Mouse (Mus musculus): ENCODE data around the gene Rpl18. TPM values are rescaled to one million over a fixed set of nuclear protein-coding genes. Genes with fewer than 3 reads are reported as not detected.

Gene Rpl18
- polyA plus RNA-seq, 1 experiment from 2014 or later = 743 TPM

DNA sequence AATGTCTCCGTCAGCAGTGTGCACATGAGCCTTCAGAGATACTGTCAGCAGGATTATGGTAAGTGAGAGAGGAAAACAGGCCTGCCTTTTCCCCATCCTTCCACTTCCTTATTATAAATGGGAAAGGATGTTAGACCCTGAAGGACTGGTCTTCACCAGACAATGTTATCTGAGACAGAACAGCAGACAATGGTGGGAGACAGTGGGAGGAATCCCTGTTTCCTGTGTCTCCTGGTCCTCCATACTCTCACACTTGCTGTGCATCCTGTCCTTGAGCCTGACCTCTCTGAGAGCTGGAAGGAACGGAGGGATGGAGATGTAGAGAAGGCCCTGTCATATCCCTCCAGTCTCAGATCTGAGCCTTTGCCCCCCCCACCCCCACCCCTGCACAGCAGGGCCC is 22.9 kb upstream of the Rpl18 start:
- WGBS = 52% methylated on average over 2 of the region's 2 CpGs
- Histone ChIP-seq H3K27me3 (ENCODE audit: control insufficient read depth, insufficient read depth, low read length) (no peaks in the 10 kb centered on the region), H3K4me1 (ENCODE audit: control insufficient read depth in 2 of 2, insufficient read depth in 2 of 2, low read length in 2 of 2) (peaks cover 16 to 20% of the 10 kb centered on the region in 2 experiments), H3K36me3 (ENCODE audit: control insufficient read depth, insufficient read depth, low read length) (no peaks in the 10 kb centered on the region), H3K9ac (ENCODE audit: low read length) (no peak overlapping the region; the same call in 1 of the 2 replicates), H3K4me3 (ENCODE audit: control insufficient read depth in 1 of 2, insufficient read depth in 1 of 2, low read depth in 1 of 2, low read length in 2 of 2) (no peak overlapping the region), H3K27ac (replicated peaks in 1 of 2; ENCODE audit: control insufficient read depth in 1 of 2, insufficient read depth in 1 of 2, low read depth in 2 of 2, low read length in 2 of 2) (no peak overlapping the region), H3K9me3 (ENCODE audit: control insufficient read depth, low read length) (no peaks in the 10 kb centered on the region), H3K4me2 (ENCODE audit: low read length) (no peak overlapping the region)
- no peak for ATAC-seq (ENCODE audit: insufficient number of reproducible peaks, insufficient read depth, low FRiP score, low read depth)

DNA sequence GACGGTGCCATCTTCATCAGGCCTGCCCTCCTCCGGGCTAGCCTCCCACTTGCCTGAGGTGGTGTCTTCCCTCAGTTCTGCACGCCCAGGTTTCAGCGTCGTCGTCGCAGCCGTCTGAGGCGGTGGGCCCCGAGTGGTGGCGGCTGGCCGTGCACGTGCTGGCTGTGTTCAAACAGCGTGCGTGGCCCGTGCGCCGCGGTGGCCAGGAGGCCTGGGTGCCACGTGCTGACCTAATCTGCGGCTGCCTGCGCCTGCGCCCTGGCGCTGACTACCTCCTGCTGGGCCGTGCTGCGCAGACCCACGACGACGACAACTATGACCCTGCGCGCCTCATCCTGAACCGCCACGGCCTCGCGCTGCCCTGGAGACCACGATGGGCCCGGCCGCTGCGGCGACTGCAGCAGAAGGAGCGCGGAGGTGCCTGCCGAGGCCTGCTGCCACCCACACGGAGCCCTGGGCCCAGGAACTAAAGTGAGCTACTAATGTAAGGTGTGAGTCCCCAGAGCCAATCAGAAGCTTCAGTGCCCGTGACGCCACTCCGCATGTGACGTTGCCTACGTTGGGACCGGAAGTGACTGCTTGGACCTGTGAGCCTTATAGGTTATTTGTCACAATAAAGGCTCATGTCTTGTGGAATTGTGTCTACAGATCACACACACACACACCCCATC is 21.2 kb upstream of the Rpl18 start, which contains the start of gene Sec1:
Gene Sec1 (minus strand): TSS at position 482 of the 671 bp plus-strand sequence.
- 84% methylated on average over 50 of the region's 50 CpGs for WGBS
- H3K9ac ChIP-seq (ENCODE audit: low read length) = no peak within 1 kb of the TSS
- no peak for ATAC-seq (ENCODE audit: insufficient number of reproducible peaks, insufficient read depth, low FRiP score, low read depth)
- H3K4me3 ChIP-seq (ENCODE audit: control insufficient read depth in 1 of 2, insufficient read depth in 1 of 2, low read depth in 1 of 2, low read length in 2 of 2) = no peak within 1 kb of the TSS
- H3K27me3 ChIP-seq (ENCODE audit: control insufficient read depth, insufficient read depth, low read length) = peaks cover 9% of the 10 kb centered on the region
- H3K4me2 ChIP-seq (ENCODE audit: low read length) = no peak within 1 kb of the TSS
- H3K4me1 ChIP-seq (ENCODE audit: control insufficient read depth in 2 of 2, insufficient read depth in 2 of 2, low read length in 2 of 2) = peaks cover 14 to 17% of the 10 kb centered on the region in 2 experiments
- H3K27ac ChIP-seq (replicated peaks in 1 of 2; ENCODE audit: control insufficient read depth in 1 of 2, insufficient read depth in 1 of 2, low read depth in 2 of 2, low read length in 2 of 2) = no peak within 1 kb of the TSS
- no peaks in the 10 kb centered on the region for H3K36me3 ChIP-seq (ENCODE audit: control insufficient read depth, insufficient read depth, low read length)
- no peaks in the 10 kb centered on the region for H3K9me3 ChIP-seq (ENCODE audit: control insufficient read depth, low read length)

DNA sequence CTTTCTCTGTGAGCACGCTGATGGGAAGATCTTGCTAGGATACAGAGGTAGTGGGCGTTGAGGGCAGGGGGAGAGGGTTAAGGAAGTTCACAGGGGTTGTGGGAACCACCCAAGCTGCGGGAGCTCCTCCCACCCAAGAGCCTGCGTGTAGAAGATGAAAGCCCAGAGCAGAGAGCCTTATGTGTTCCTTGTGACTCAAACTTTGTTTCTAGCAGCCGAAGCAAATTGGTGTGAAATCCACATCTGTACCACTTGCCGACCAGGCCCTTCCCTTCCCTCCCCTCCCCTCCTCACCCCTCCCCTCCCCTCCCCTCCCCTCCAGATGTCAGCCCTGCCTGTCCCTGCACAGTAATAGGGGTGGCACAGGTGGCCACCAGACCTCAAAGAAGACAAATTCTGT is 20.2 kb upstream of the Rpl18 start:
- 37% methylated on average over 6 of the region's 6 CpGs for WGBS
- no peak for ATAC-seq (ENCODE audit: insufficient number of reproducible peaks, insufficient read depth, low FRiP score, low read depth)
- H3K4me2 ChIP-seq (ENCODE audit: low read length) = no peak overlapping the region
- H3K9ac ChIP-seq (ENCODE audit: low read length) = no peak overlapping the region
- no peaks in the 10 kb centered on the region for H3K36me3 ChIP-seq (ENCODE audit: control insufficient read depth, insufficient read depth, low read length)
- H3K4me3 ChIP-seq (ENCODE audit: control insufficient read depth in 1 of 2, insufficient read depth in 1 of 2, low read depth in 1 of 2, low read length in 2 of 2) = no peak overlapping the region
- H3K9me3 ChIP-seq (ENCODE audit: control insufficient read depth, low read length) = no peaks in the 10 kb centered on the region
- no peak overlapping the region for H3K27ac ChIP-seq (replicated peaks in 1 of 2; ENCODE audit: control insufficient read depth in 1 of 2, insufficient read depth in 1 of 2, low read depth in 2 of 2, low read length in 2 of 2)
- H3K4me1 ChIP-seq (ENCODE audit: control insufficient read depth in 2 of 2, insufficient read depth in 2 of 2, low read length in 2 of 2) = peaks cover 4 to 14% of the 10 kb centered on the region in 2 experiments
- peaks cover 18% of the 10 kb centered on the region for H3K27me3 ChIP-seq (ENCODE audit: control insufficient read depth, insufficient read depth, low read length)

DNA sequence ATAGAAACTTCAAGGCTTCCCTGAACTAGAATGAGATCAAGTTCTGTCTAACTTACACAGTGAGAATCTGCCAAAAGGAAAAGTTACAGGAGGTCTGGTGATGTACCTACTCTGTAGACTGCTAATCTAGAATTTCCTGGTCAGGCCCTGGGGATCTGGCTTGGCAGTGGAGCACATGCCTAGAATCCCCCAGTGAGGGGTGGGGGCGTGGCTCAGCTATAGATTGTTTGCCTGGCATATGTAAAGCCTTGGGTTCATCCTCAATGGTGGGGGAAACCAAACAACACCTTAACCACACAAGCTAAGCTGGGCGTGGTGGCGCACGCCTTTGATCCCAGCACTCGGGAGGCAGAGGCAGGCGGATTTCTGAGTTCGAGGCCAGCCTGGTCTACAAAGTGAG is 17.4 kb upstream of the Rpl18 start:
- Histone ChIP-seq H3K9me3 (ENCODE audit: control insufficient read depth, low read length) (no peaks in the 10 kb centered on the region), H3K4me2 (ENCODE audit: low read length) (no peak overlapping the region), H3K9ac (ENCODE audit: low read length) (no peak overlapping the region), H3K4me1 (ENCODE audit: control insufficient read depth in 2 of 2, insufficient read depth in 2 of 2, low read length in 2 of 2) (peaks cover 6 to 13% of the 10 kb centered on the region in 2 experiments), H3K4me3 (ENCODE audit: control insufficient read depth in 1 of 2, insufficient read depth in 1 of 2, low read depth in 1 of 2, low read length in 2 of 2) (no peak overlapping the region), H3K27ac (replicated peaks in 1 of 2; ENCODE audit: control insufficient read depth in 1 of 2, insufficient read depth in 1 of 2, low read depth in 2 of 2, low read length in 2 of 2) (no peak overlapping the region), H3K36me3 (ENCODE audit: control insufficient read depth, insufficient read depth, low read length) (no peaks in the 10 kb centered on the region), H3K27me3 (ENCODE audit: control insufficient read depth, insufficient read depth, low read length) (peaks cover 23% of the 10 kb centered on the region)
- 86% methylated on average over 6 of the region's 7 CpGs for WGBS
- ATAC-seq (ENCODE audit: insufficient number of reproducible peaks, insufficient read depth, low FRiP score, low read depth) = no peak

DNA sequence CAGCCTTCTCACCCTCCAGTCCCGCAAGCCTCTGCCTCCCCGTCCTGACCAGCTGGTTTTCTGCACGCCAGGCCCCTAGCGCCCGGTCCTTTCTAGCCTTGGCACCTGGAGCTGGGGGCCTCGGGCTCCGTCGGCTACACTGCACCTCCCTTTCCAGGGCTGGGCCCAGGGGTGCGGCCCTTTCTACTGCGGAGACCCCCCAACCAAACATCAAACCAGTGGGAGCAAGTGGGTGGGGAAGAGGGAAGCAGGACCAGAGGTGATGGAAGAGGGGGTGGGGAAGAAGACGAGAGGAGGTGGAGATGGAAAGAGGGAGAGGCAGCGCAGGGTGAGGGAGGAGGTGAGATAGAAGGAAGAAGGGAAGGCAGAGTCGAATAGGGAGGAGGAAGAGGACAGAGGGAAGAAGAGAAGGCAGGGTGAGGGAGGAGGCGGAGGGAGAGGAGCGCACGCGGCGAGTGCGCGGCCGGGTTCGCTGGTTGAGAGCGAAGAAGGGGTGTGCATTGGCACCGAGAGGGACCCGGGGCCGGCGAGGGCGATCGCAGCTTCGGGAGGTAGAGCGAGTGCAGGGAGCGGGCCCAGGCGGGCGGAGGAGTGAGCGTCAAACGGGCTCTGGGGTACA is 15.6 kb upstream of the Rpl18 start, which contains the start of gene Car11:
Gene Car11 (plus strand): TSS at position 321 of the 619 bp plus-strand sequence.
- Histone ChIP-seq H3K9ac (ENCODE audit: low read length) (peak within 1 kb of the TSS; percentile 65), H3K4me1 (ENCODE audit: control insufficient read depth in 2 of 2, insufficient read depth in 2 of 2, low read length in 2 of 2) (peaks cover 14 to 26% of the 10 kb centered on the region in 2 experiments), H3K4me3 (ENCODE audit: control insufficient read depth in 1 of 2, insufficient read depth in 1 of 2, low read depth in 1 of 2, low read length in 2 of 2) (peak within 1 kb of the TSS; percentile 32 to 43), H3K9me3 (ENCODE audit: control insufficient read depth, low read length) (no peaks in the 10 kb centered on the region), H3K36me3 (ENCODE audit: control insufficient read depth, insufficient read depth, low read length) (no peaks in the 10 kb centered on the region), H3K4me2 (ENCODE audit: low read length) (peak within 1 kb of the TSS; percentile 83), H3K27me3 (ENCODE audit: control insufficient read depth, insufficient read depth, low read length) (peaks cover 23% of the 10 kb centered on the region), H3K27ac (replicated peaks in 1 of 2; ENCODE audit: control insufficient read depth in 1 of 2, insufficient read depth in 1 of 2, low read depth in 2 of 2, low read length in 2 of 2) (no peak within 1 kb of the TSS)
- 3% methylated on average over 36 of the region's 36 CpGs for WGBS
- ATAC-seq (ENCODE audit: insufficient number of reproducible peaks, insufficient read depth, low FRiP score, low read depth) = no peak

DNA sequence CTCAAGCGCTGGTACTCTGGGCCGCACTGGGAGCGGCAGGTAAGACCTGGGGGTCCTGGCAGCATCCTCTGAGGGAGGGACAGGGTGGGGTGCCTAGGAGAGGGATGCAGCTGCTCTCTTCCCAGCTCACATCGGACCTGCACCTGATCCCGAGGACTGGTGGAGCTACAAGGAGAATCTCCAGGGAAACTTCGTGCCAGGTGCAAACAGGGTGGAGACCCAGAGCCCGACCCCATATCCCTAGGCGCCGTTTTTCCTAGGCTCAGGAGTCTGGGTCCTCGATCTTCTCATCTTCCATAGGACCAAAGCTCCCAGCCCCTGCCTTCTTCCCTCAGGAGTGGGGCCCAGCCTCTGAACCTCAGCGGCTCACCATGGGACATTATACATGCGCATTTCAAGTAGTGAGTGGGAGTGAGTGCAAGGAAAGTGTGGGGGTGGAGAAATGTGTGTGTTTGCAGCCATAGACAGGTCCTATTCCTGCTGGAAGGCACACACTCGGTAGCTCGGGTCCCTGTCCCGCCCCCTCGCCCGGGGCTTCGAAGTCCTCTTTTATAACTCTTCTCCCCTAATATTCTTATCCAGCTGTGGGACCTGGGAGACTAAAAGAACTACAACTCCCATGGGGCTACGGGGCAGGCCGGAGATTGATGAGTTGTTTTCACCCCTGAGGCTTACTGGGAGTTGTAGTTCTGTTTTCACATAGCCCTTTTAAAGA is 14.8 kb upstream of the Rpl18 start:
- Histone ChIP-seq H3K9ac (ENCODE audit: low read length) (peak overlapping the region; percentile 65), H3K36me3 (ENCODE audit: control insufficient read depth, insufficient read depth, low read length) (no peaks in the 10 kb centered on the region), H3K27me3 (ENCODE audit: control insufficient read depth, insufficient read depth, low read length) (peaks cover 23% of the 10 kb centered on the region), H3K9me3 (ENCODE audit: control insufficient read depth, low read length) (no peaks in the 10 kb centered on the region), H3K4me1 (ENCODE audit: control insufficient read depth in 2 of 2, insufficient read depth in 2 of 2, low read length in 2 of 2) (peaks cover 14 to 27% of the 10 kb centered on the region in 2 experiments), H3K4me2 (ENCODE audit: low read length) (peak overlapping the region; percentile 83), H3K27ac (replicated peaks in 1 of 2; ENCODE audit: control insufficient read depth in 1 of 2, insufficient read depth in 1 of 2, low read depth in 2 of 2, low read length in 2 of 2) (no peak overlapping the region), H3K4me3 (ENCODE audit: control insufficient read depth in 1 of 2, insufficient read depth in 1 of 2, low read depth in 1 of 2, low read length in 2 of 2) (peak overlapping the region; percentile 32 to 43)
- WGBS = under 1% methylated on average over 20 of the region's 20 CpGs
- ATAC-seq (ENCODE audit: insufficient number of reproducible peaks, insufficient read depth, low FRiP score, low read depth) = no peak

DNA sequence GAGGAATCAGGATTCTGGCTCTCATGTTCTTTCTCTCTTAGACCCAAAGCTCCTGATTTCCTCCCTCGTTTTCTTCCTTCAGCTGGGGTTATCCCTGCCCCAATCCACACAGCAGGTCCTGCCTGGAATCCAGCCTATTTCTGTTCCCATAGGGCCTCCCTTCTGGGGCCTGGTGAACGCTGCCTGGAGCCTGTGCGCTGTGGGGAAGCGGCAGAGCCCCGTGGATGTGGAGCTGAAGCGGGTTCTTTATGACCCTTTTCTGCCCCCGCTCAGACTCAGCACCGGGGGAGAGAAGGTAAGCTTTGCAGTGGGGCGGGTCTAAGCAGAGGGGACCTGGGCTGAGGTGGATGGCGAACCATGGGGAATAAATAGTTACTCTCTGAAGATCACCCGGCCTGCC is 14.2 kb upstream of the Rpl18 start:
- ATAC-seq (ENCODE audit: insufficient number of reproducible peaks, insufficient read depth, low FRiP score, low read depth) = no peak
- Histone ChIP-seq H3K27me3 (ENCODE audit: control insufficient read depth, insufficient read depth, low read length) (peaks cover 23% of the 10 kb centered on the region), H3K27ac (replicated peaks in 1 of 2; ENCODE audit: control insufficient read depth in 1 of 2, insufficient read depth in 1 of 2, low read depth in 2 of 2, low read length in 2 of 2) (peak overlapping the region; percentile 15 to 59; a peak in 2 of 4 replicates), H3K9ac (ENCODE audit: low read length) (peak overlapping the region; percentile 58), H3K4me2 (ENCODE audit: low read length) (peak overlapping the region; percentile 83), H3K4me3 (ENCODE audit: control insufficient read depth in 1 of 2, insufficient read depth in 1 of 2, low read depth in 1 of 2, low read length in 2 of 2) (peak overlapping the region; percentile 31 to 43), H3K36me3 (ENCODE audit: control insufficient read depth, insufficient read depth, low read length) (no peaks in the 10 kb centered on the region), H3K9me3 (ENCODE audit: control insufficient read depth, low read length) (no peaks in the 10 kb centered on the region), H3K4me1 (ENCODE audit: control insufficient read depth in 2 of 2, insufficient read depth in 2 of 2, low read length in 2 of 2) (peaks cover 17 to 33% of the 10 kb centered on the region in 2 experiments)
- 27% methylated on average over 11 of the region's 11 CpGs for WGBS
